Mouse (Mus musculus): ENCODE results near the gene Hist2h2be.
"Not testable (repeated sequence)": the region's sequence is repeated elsewhere in the genome, so short reads cannot be mapped to it uniquely, and the experiment has no call there.

GRCm38 (mm10) chr3:96220131-96220764 is 671 bp upstream of the Hist2h2be start:
- TF ChIP-seq GATA1, TAL1 (IDR thresholded peaks at IDR 0.05; ENCODE audit: low read length): not testable (repeated sequence)
